Mouse (Mus musculus) gastrocnemius, adult 18-20 months (tissue): ENCODE measurements around the gene Ipmk. TPM values are rescaled to one million over a fixed set of nuclear protein-coding genes. Genes with fewer than 3 reads are reported as not detected.
A peak's percentile ranks its signal among the peaks of the same experiment; 100 is the strongest.
"Not testable (repeated sequence)": the region's sequence is repeated elsewhere in the genome, so short reads cannot be mapped to it uniquely, and the experiment has no call there.

ENCODE experiments used
- DNase-seq: peaks from one replicate; pipeline ENCODE4 v3.0.0; 2021; ENCODE audit warnings: low spot score
- total RNA-seq, 2 experiments: library from RNA; stranded (reverse); gene quantifications; 2 replicates each; pipeline ENCODE4 v1.2.3; 2021

Gene Ipmk
- total RNA-seq, 2 experiments from 2014 or later, result 18.0 to 19.4 TPM

GRCm38 (mm10) chr10:71421531-71421930, 74.0 kb downstream of the Ipmk start:
- DNase-seq, result no peak

GRCm38 (mm10) chr10:71422047-71423037, 74.8 kb downstream of the Ipmk start:
- peak; percentile 41 for DNase-seq

- DNase-seq, result no peak
These were observed 79.2 kb downstream of the Ipmk start for GRCm38 (mm10) chr10:71426740-71427139.

- DNase-seq, result no peak
These were observed 79.8 kb downstream of the Ipmk start for GRCm38 (mm10) chr10:71427381-71427780.

GRCm38 (mm10) chr10:71428246-71428864, 80.8 kb downstream of the Ipmk start:
- DNase-seq, result no peak

GRCm38 (mm10) chr10:71430661-71431060, 83.1 kb downstream of the Ipmk start:
- DNase-seq, result no peak

GRCm38 (mm10) chr10:71443086-71443485, 95.5 kb downstream of the Ipmk start:
- DNase-seq, result no peak

GRCm38 (mm10) chr10:71447661-71448060, 100.1 kb downstream of the Ipmk start:
- DNase-seq, result no peak

GRCm38 (mm10) chr10:71448284-71448683, 100.7 kb downstream of the Ipmk start:
- no peak for DNase-seq

GRCm38 (mm10) chr10:71455355-71455754, 107.8 kb downstream of the Ipmk start:
- no peak for DNase-seq

GRCm38 (mm10) chr10:71462371-71462770, 114.8 kb downstream of the Ipmk start:
- DNase-seq, result not testable (repeated sequence)

GRCm38 (mm10) chr10:71464417-71464816, 116.9 kb downstream of the Ipmk start:
- no peak for DNase-seq

GRCm38 (mm10) chr10:71468315-71468714, 120.8 kb downstream of the Ipmk start:
- no peak for DNase-seq

- no peak for DNase-seq
These were observed 122.2 kb downstream of the Ipmk start for GRCm38 (mm10) chr10:71469751-71470150.

GRCm38 (mm10) chr10:71472033-71472432, 124.5 kb downstream of the Ipmk start:
- no peak for DNase-seq

GRCm38 (mm10) chr10:71473590-71473989, 126.0 kb downstream of the Ipmk start:
- no peak for DNase-seq

- DNase-seq, result no peak
These were observed 129.0 kb downstream of the Ipmk start for GRCm38 (mm10) chr10:71476471-71477080.

- DNase-seq, result no peak
These were observed 129.6 kb downstream of the Ipmk start for GRCm38 (mm10) chr10:71477147-71477546.

GRCm38 (mm10) chr10:71479700-71480325, 132.2 kb downstream of the Ipmk start:
- peak; percentile 40 for DNase-seq
